Mouse (Mus musculus) left cerebral cortex, postnatal 14 days (tissue): ENCODE results near the gene Acsm3. TPM values are rescaled to one million over a fixed set of nuclear protein-coding genes. Genes with fewer than 3 reads are reported as not detected.

Source experiments
- DNase-seq, 2 experiments: peaks; one replicate each; pipeline ENCODE4 v3.0.0; 2021 to 2022; ENCODE audit warnings: low spot score in 2 of 2, mixed read lengths in 1 of 2
- intact Hi-C: fragments of 180-260 bp; cut with DNase I; formaldehyde crosslinking; loops from one replicate; pipeline ENCODE4 v1.15.1; 2025
- total RNA-seq, 2 experiments: library from RNA; stranded (reverse); gene quantifications; 2 replicates each; pipeline ENCODE4 v1.2.3; 2021

Gene Acsm3
- total RNA-seq, 2 experiments from 2014 or later, result not detected

- DNase-seq, result peak; percentile 59 to 79
- intact Hi-C loops, result no loop called here
Observed at GRCm38 (mm10) chr7:119793586-119794250, 33.0 kb downstream of the Acsm3 start, which contains the start of the genes Rexo5 and Eri2. Gene Rexo5, plus strand, starts transcription at chr7:119794006. Gene Eri2, minus strand, starts transcription at chr7:119794058.

GRCm38 (mm10) chr7:119794251-119794638 is 33.5 kb downstream of the Acsm3 start:
- no peak for DNase-seq
- intact Hi-C loops, result no loop called here

GRCm38 (mm10) chr7:119795311-119795710 is 34.6 kb downstream of the Acsm3 start:
- no peak for DNase-seq
- intact Hi-C loops, result no loop called here

GRCm38 (mm10) chr7:119800488-119800887 is 39.8 kb downstream of the Acsm3 start:
- no peak for DNase-seq
- intact Hi-C loops, result no loop called here

GRCm38 (mm10) chr7:119800991-119801390 is 40.3 kb downstream of the Acsm3 start:
- no peak for DNase-seq
- intact Hi-C loops, result no loop called here

GRCm38 (mm10) chr7:119807396-119807795 is 46.7 kb downstream of the Acsm3 start:
- intact Hi-C loops, result no loop called here

GRCm38 (mm10) chr7:119808723-119809122 is 48.0 kb downstream of the Acsm3 start:
- intact Hi-C loops, result no loop called here
- no peak for DNase-seq

More at GRCm38 (mm10) chr7:119807396-119807795, 46.7 kb downstream of the Acsm3 start:
- DNase-seq, result no peak

GRCm38 (mm10) chr7:119835371-119835770 is 74.6 kb downstream of the Acsm3 start:
- intact Hi-C loops, result no loop called here
- no peak for DNase-seq

- intact Hi-C loops, result no loop called here
- no peak for DNase-seq
Observed at GRCm38 (mm10) chr7:119835996-119836777, 75.5 kb downstream of the Acsm3 start.

Other genes starting within 250 kb of the Acsm3 start
- gene Acsm5, start 241.5 kb upstream of the Acsm3 start, total RNA-seq, result under 1 TPM; 0.42 to 0.72 TPM
- not detected for gene Pdilt, start 237.4 kb upstream of the Acsm3 start, total RNA-seq
- gene Acsm2, start 206.6 kb upstream of the Acsm3 start, total RNA-seq, result not detected
- gene Acsm1, start 153.9 kb upstream of the Acsm3 start, total RNA-seq, result not detected
- not detected for gene Acsm4, start 70.9 kb upstream of the Acsm3 start, total RNA-seq
- 10 to 100 TPM; 33.8 to 38.8 TPM for gene Thumpd1, start 40.1 kb upstream of the Acsm3 start, total RNA-seq
- gene Rexo5, start 33.1 kb downstream of the Acsm3 start, total RNA-seq, result 1 to 10 TPM; 1.4 to 2.8 TPM
- gene Eri2, start 33.1 kb downstream of the Acsm3 start, total RNA-seq, result 1 to 10 TPM; 6.8 to 7.4 TPM
- 10 to 100 TPM in 1 of 2 experiments, 1 to 10 TPM in 1; 8.9 to 11.7 TPM for gene Lyrm1, start 134.9 kb downstream of the Acsm3 start, total RNA-seq
- 10 to 100 TPM; 24.6 to 26.6 TPM for gene Dcun1d3, start 135.4 kb downstream of the Acsm3 start, total RNA-seq